Mouse (Mus musculus): Measurements from ENCODE around the gene Apex1.
A peak's percentile ranks its signal among the peaks of the same experiment; 100 is the strongest.
"Not testable (repeated sequence)": the region's sequence is repeated elsewhere in the genome, so short reads cannot be mapped to it uniquely, and the experiment has no call there.

Gene Apex1

DNA sequence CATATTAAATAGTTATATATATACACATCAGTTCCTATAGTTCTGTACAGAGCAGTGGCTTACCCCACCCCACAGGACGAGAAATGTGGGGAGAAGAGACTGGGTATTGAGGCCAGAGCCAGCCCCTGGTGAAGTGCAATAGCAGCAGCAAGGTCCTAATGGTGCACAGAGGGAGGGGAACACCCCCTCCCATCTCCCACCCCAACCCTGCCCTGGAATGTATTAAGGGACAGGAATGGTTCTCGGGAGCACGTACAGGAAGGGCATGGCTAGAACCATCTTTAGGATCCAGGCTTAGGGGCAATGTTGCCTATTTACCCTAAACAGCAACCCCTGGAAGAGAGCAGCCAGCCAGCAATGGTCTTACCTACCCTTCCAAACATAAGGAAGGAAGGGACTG lies 2.6 kb downstream of the Apex1 start:
- DNase-seq, result no peak

DNA sequence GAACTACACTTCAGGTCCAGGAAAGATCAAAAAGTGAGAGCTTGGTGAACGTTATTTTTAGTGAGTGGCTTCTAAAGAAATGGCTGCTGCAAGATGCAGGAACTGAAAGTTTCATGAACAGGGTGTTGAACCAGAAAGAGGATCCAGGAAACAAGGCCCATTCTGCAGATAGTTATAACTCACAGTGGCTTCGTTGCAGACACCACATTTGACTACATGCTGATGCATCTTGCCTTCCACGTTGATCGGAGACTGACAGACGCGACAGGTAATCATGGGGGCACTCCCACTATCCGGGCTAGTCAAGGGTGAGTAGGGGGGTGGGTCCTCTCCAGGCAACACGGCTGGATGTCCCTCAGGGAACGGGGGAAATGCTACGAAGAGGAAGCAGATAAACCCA lies 5.2 kb downstream of the Apex1 start:
- DNase-seq, result no peak

DNA sequence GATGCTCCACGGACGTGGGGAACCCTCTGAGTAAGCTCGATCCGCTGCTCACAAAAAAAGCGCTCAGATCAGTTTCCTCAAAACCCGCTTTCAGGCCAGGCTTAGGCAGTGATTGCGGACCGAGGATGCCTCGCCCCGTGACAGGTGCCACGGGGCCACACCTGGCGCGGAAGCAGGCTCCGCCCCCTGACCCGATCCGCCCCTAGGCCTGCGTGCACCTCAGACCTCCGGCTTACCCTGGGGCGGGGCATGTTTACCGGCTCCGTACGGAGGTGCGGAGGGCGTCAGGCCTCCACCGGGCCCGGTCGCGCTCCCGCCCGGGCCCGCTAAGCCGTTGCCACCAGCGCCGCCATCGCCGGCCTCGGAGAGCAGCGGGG lies 5.6 kb downstream of the Apex1 start:
- peak; percentile 77 for DNase-seq

DNA sequence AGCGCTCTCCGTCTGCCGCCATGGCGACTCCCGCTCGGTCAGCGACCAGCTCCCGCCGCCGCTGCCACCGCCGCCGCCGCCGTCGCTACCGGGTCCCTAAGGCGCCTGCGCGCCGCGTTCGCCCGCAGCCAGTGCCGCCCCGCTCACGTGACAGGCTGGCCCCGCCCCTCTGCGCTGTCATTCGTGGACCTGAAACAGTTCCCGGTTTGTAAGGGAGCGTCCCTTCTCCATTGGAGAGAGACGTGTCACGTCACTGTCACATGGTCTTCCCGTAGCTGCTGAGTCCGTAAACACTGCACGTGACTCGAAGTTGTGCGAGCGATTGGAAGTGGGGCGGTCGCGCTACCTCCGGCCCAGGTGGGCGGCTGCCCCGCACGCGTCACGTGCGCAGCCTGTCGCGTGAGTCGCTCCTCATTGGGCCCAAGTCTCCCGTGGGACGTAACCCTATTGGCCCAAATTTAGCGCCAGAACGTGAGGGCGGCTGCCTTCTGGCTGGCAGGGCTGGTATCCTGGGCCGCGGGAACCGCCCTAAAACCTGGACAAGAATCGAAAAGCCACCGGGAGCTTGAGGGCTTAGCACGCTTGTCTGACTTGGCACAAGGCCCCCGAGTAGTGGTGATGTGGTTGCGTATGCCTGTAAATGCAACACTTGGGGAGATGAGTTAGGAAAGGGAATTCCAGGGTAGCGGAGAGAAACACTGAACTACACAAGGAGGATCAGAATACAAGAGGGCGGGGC lies 6.2 kb downstream of the Apex1 start, which contains the start of the genes Pip4p1 and Pnp:
Gene Pip4p1, minus strand, starts transcription at position 103 of the 739 bp plus-strand sequence.
Gene Pnp, plus strand, starts transcription at position 329 of the 739 bp plus-strand sequence.
- DNase-seq, result peak; percentile 100

DNA sequence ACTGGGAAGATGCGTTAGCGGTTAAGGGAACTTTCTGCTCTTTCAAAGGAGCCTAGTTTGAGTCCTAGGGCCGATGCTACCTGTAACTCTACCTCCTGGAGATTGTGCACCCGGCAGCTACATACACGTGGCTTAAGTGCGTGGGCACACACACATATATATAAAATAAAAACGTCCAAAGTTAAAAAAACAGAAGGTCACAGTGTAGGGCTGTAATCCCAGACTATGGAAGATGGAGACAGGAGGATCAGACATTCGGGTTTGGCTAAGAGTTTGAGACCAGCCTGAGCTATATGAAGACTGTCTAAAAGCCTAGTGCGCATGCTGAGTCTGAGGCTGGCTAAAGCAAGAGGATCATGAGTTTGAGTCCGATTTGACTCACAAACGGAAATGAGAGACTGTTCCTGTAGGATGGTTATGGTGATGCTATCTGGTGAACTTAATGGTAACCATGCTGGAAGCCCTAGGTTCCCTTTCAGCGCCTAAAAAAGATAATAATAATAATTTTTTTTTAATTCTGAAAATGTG lies 6.8 kb downstream of the Apex1 start:
- DNase-seq, result no peak

DNA sequence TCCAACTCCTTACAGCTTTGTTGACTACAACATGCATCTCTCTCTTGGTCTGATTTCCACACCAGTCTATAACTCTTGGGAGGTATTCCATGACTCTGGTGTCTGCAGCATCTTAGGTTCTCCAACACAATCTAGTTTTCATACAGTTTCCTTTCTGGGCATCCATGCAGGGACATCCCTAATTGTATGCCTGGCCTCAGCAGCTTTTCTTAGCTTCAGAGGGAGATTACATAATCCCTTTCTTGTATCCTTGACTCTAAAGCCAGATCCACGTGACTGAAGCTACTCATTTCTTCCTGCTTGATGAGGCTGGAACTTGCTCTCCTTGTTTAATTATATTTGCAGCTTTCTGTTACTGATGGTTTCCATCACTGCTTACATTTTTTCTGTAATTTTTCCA lies 11.9 kb downstream of the Apex1 start:
- no peak for DNase-seq

DNA sequence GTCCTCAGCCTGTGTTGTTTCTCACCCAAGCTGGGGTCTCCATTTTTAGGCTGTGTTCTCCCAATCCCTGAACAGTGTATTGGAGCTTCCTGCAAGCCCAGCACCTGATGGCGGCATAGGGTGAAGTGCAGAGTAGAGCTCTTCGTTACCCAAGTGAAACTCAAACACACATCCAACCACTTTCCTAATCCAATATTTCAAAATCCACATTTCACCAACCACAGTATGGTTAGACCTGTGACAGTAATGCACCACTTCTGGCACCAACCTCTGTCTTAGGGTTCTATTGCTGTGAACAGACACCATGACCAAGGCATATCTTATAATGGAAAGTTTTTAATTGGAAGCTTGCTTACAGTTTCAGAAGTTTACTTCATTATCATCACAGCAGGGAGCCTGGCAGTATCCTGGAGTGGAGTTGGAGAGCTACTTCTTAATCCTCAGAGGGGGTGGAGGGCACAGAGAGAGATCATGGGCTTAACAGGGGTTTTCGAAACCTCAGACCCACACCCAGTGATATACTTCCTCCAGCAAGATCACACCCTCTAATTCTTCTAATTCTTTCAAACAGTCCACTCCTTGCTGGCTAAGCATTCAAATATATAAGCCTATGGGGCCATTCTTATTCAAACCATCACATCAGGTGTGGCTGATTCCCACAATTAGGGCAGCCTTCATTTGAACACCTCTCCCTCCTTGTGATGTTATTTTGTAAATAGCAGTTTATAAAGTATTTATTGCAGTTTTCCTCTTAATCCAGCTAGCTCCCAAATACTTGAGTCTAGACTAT lies 13.5 kb downstream of the Apex1 start:
- DNase-seq, result no peak

DNA sequence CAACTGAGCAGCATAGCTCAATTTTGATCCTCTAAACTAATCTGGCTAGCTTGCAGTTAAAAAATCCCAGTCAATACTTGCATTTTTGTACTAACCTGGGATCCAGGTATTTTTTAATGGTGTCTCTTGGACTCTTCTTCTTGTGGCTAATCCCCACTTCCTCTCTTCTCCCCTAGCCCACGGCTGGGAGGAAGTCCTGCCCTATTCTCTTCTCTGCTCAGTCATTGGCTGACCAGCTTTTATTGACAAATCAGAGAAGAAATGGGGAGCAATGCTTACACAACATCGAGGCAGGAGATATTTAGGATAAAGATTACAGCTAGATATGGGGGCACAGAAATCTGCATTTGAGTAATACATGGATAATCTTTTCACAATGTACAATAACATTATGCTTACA lies 14.2 kb downstream of the Apex1 start:
- DNase-seq, result no peak

DNA sequence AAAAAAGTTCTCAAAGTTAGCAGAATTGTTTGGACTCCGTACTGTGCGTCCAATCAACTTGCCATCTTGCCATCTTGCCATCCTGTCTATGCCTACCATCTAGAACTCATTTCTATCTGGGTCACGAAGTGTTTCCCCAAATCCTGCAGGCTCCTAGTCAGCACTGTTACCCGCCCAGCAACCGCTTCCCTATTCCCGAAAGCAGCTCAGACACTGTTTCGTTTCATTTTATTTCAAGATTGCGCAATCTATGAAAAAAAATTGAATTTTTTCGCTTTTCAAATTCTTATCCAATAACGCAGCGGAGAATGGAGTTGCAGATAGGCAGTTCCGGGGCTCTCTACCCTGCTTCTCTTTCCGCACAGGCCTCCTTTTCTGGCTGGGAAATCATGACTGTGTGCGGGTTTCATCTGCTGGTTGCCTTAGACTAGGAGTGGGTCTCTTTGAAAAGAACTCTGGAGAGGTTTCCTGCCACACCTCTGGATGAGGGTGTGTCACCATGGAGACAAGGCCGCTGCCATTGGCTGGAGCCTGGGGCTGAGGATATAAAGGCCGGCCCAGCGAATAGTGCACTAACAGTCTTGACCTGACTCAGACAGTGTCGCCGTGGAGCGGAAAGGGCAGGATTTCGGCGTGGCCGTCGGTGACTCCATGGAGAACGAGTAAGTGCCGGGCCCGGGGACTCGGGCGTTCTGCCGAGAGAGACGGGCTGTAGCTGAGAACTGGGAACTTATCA lies 19.3 kb downstream of the Apex1 start, which contains the start of gene Gm49342:
Gene Gm49342, plus strand, starts transcription at position 586 of the 736 bp plus-strand sequence.
- peak; percentile 95 for DNase-seq

DNA sequence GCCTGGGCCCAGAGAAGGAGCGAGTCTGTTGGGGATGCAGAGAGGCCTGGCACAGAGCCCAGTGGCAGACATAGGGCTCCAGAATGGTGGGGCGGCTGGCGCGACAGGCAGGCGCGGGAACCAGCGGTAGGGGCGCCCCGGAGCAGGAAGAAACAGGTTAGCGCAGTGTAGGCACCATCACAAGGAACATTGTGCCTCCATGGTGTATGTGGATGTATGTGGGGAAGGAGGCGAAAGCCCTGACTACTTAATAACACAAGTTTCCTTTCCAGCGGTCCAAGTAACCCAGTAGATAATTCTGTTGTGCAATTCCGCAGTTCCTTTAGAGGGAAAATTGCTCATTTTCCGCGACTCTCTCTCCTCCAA lies 19.9 kb downstream of the Apex1 start:
- not testable (repeated sequence) for DNase-seq

DNA sequence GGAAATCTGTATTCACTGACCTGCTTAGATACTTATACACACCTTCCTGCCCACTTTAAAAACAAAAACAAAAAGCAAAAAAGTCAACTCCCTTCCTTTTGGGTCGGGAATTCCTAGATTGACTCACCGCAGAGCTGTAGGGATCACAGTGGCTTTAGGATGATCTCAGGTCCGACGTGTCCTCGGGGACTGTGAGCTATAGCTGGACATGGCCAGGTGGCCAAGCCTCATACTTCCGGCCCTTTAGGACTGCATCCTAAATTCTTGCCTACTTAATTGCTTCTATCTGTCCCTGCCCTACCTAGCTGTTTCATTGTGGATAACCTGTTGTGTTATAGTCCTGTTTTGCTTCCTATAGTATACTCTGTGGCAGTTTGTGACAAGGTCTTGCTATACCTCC lies 20.3 kb downstream of the Apex1 start:
- not testable (repeated sequence) for DNase-seq

DNA sequence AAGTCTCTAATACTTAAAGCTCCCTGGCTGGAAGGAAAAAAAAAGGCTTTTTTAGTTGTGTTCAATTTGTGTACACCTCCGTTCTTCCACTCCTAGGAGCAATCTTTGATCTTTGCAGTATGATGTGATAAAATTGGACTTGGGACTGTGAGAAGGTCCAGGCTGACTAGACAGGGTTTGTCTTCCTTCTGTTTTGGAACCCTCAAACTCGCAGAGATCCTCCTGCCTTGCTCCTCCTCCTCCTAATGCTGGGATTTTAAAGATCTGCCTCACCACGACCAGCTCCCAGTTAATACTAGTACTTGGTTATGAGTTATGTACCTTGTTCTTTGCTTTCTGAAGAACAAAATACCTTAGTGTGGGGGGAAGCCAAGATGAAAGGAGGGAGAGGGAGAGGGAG lies 20.8 kb downstream of the Apex1 start:
- not testable (repeated sequence) for DNase-seq

DNA sequence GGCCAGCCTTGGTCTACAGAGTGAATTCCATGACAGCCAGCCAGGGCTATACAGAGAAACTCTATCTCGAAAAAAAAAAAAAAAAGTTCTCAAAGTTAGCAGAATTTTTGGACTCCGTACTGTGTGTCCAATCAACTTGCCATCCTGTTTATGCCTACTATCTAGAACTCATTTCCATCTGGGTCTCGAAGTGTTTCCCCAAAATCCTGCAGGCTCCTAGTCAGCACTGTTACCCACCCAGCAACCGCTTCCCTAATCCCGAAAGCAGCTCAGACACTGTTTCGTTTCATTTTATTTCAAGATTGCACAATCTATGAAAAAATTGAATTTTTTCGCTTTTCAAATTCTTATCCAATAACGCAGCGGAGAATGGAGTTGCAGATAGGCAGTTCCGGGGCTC lies 30.7 kb downstream of the Apex1 start:
- no peak for DNase-seq

DNA sequence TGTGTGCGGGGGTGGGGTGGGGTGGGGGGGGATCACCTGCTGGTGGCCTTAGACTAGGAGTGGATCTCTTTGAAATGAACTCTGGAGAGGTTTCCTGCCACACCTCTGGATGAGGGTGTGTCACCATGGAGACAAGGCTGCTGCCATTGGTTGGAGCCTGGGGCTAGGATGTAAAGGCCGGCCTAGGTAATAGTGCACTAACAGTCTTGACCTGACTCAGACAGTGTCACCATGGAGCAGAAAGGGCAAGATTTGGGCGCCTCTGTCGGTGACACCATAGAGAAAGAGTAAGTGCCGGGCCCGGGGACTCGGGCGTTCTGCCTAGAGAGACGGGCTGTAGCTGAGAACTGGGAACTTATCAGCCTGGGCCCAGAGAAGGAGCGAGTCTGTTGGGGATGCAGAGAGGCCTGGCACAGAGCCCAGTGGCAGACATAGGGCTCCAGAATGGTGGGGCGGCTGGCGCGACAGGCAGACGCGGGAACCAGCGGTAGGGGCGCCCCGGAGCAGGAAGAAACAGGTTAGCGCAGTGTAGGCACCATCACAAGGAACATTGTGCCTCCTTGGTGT lies 31.3 kb downstream of the Apex1 start, which contains the start of gene Pnp2:
Gene Pnp2, plus strand, starts transcription at position 51 of the 567 bp plus-strand sequence.
- DNase-seq, result peak; percentile 72

DNA sequence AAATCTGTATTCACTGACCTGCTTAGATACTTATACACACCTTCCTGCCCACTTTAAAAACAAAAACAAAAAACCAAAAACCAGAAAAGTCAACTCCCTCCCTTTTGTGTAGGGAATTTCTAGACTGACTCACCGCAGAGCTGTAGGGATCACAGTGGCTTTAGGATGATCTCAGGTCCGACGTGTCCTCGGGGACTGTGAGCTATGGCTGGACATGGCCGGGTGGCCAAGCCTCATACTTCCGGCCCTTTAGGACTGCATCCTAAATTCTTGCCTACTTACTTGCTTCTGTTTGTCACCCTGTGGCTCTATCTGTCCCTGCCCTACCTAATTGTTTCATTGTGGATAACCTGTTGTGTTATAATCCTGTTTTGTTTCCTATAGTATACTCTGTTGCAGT lies 32.0 kb downstream of the Apex1 start:
- DNase-seq, result not testable (repeated sequence)

DNA sequence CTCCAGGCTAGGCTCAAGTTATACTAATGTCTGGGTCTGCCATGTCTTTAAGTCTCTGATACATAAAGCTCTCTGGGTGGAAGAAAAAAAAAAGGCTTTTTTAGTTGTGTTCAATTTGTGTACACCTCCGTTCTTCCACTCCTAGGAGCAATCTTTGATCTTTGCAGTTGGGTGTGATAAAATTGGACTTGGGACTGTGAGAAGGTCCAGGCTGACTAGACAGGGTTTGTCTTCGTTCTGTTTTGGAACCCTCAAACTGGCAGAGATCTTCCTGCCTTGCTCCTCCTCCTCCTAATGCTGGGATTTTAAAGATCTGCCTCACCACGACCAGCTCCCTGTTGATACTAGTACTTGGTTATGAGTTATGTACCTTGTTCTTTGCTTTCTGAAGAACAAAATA lies 32.4 kb downstream of the Apex1 start:
- DNase-seq, result not testable (repeated sequence)

DNA sequence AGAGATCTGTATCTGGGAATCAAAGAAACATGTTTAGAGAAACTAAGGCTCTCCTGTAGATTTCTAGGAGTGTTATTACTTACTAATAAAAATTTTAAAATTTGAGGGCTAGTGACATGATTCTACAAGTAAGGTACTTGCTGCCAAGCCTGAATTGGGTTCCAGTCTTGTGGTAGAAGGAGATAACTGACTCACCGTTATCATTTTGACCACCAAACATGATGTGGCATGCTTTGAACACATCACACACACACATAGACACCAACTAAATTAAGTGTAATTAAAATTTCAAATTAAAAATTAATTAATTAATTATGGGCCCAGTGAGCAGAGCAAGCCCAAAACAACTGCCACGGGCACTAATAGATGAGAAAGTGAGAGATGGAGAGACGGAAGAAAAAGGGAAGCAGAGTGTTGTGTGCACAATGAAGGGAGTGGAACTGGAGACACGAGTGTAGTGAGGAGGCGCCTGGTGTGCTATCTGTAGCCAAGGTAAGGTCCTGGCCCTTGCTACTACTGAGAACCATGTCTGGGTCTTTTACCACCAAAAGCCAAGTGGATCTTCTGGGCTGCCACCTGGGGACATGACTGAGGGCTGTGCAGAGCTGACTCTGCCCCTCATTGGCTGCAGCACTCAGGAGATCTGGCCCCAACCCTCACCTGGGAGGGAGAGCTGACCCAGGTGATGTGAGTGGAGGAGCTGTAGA lies 33.7 kb downstream of the Apex1 start:
- DNase-seq, result not testable (repeated sequence)

DNA sequence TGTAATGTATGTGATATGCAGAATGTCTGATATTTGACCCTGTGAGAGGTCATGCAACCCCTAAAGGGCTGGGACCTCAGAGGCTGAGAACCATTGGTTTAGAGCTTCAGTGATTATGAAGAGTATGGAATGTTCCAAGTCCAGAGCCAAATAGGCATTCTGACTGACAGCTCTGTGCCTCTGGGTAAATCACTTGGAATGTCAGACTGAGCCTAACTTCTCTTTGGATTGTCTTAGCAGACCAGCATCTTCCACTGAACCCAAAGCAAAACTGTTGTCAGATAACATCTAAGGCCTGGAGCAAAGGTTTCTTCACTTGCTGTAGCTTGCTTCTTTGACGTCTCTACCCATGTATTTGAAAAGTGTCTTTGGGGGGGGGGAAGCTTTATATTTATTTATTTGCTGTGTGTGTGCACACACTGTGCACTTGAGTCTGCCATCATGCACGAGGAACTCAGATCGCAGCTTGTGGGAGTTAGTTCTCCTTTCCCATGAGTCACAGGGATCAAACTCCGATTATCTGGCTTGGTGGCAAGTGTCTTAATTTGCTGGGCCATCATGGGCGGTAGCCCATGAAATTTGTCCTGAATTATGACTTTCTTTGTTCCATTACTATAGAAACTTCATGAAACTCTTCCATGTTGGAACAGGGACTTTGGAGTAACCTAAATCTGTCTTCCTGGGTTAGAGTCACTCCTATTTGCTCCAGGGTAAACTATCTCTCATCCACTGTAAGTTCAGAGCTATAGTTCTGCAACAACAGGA lies 43.6 kb downstream of the Apex1 start:
- DNase-seq, result no peak

DNA sequence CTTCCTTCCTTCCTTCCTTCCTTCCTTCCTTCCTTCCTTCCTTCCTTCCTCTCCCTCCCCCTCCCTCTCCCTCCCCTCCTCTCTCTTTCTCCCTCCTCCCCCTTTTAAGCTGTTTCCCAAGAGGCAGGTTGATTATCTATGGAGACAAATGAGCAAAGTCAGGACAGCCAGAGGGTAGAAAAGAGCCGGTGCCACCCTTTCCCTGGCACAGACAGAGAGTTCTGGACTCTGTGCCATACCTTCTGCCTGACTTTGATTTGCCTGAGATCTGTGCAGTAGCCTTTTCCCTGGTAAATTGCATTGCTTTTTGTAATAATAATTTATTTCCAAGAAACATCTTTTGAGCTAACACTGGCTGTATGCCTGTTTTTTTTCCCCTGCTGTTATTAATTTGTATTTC lies 44.3 kb downstream of the Apex1 start:
- no peak for DNase-seq

DNA sequence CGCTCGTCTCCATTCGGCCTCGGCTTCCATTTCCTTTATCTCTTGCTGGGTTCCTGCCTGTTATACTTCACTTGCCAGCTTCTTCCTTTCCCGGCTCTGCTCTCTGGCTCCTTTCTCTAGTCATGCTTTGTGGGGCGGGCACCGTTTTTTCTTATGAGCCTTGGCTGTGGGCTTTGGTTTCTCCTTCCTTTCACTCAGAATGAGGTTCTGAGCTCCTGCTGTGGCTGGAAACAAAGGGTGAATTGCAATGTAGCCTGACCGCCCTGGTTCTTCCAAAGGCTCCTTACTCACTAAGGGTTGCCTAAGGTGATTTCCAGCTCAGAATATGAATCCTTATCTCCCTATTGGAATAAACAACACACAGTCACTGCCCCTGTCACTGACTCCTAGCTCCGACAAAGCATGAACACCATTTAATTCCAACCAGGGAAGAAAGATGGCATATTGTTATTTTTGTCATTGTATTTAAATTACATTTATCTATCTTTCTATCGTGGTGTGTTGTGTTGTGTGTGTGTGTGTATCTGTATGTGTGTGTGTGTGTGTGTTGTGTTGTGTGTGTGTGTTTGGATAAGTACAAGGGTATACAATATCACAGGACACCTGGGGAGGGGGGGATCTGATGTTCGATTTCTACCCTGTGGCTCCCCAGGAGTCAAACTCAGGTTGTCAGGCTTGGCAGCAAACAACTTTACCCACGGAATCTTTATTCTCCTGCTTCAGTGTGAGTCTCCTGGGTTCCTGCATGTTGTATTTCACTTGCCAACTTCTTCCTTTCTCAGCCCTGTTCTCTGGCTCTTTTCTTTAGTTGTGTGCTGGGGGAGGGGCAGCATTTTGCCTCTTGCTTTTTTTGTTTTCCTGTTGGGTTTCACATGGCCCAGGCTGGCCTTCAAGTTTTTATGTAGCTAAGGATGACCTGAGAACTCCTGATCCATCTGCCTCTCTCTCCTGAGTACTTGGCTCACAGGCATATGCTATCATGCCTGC lies 45.1 kb downstream of the Apex1 start:
- DNase-seq, result no peak
